Mouse (Mus musculus) MEL (cell line): ENCODE data around the gene Grm1. TPM values are rescaled to one million over a fixed set of nuclear protein-coding genes. Genes with fewer than 3 reads are reported as not detected.

Experiments used
- DNase-seq: peaks from one replicate; pipeline ENCODE4 v3.0.0; 2011; ENCODE audit warnings: low read depth, low spot score
- H3K27ac ChIP-seq: 2 replicates; pipeline ENCODE4 v1.5.1; 2012; ENCODE audit warnings: low read depth, mild to moderate bottlenecking, control low read depth, low read length, moderate library complexity; ENCODE audit not compliant: control insufficient read depth
- H3K27me3 ChIP-seq, 2 experiments: fragments of 150-350 bp in 1 of 2; sonication (generic) in 1 of 2; 2 replicates each; pipeline ENCODE4 v1.6.1; 2012; ENCODE audit warnings: low read length in 2 of 2, mild to moderate bottlenecking in 2 of 2, improper control_type of control experiment in 1 of 2, moderate library complexity in 1 of 2; ENCODE audit not compliant: insufficient read depth in 2 of 2, control insufficient read depth in 1 of 2
- H3K36me3 ChIP-seq, 2 experiments: 2 replicates each; pipeline ENCODE4 v1.6.1; 2012 to 2014; ENCODE audit warnings: low read length in 2 of 2, improper control_type of control experiment in 1 of 2, inconsistent platforms in 1 of 2, mild to moderate bottlenecking in 1 of 2; ENCODE audit not compliant: insufficient read depth in 2 of 2, control insufficient read depth in 1 of 2
- H3K4me1 ChIP-seq, 2 experiments: fragments of 150-350 bp in 1 of 2; sonication (generic) in 1 of 2; 2 replicates each; pipeline ENCODE4 v1.6.1; 2012; ENCODE audit warnings: low read length in 2 of 2, improper control_type of control experiment in 1 of 2, mild to moderate bottlenecking in 1 of 2; ENCODE audit not compliant: insufficient read depth in 2 of 2, control insufficient read depth in 1 of 2
- H3K4me3 ChIP-seq, 2 experiments: fragments of 150-350 bp in 1 of 2; sonication (generic) in 1 of 2; 2 replicates each; pipeline ENCODE4 v1.5.1; 2012; ENCODE audit warnings: low read depth in 2 of 2, low read length in 2 of 2, mild to moderate bottlenecking in 2 of 2, moderate library complexity in 2 of 2, control low read depth in 1 of 2, improper control_type of control experiment in 1 of 2; ENCODE audit not compliant: control insufficient read depth in 1 of 2, insufficient read depth in 1 of 2
- H3K79me2 ChIP-seq: 2 replicates; pipeline ENCODE4 v1.6.1; 2012; ENCODE audit warnings: mild to moderate bottlenecking, low read length, moderate library complexity; ENCODE audit not compliant: control insufficient read depth, poor library complexity, insufficient read depth
- H3K9ac ChIP-seq: 2 replicates; pipeline ENCODE4 v1.6.1; 2012; ENCODE audit warnings: low read depth, mild to moderate bottlenecking, control low read depth, low read length, moderate library complexity; ENCODE audit not compliant: control insufficient read depth, poor library complexity, severe bottlenecking
- H3K9me3 ChIP-seq: fragments of 150-350 bp; sonication (generic); replicated peaks from 2 replicates; pipeline ENCODE4 v1.6.1; 2012; ENCODE audit warnings: mild to moderate bottlenecking, low read length, improper control_type of control experiment, moderate library complexity; ENCODE audit not compliant: insufficient read depth
- BHLHE40 ChIP-seq: IDR thresholded peaks from 2 replicates; pipeline ENCODE4 v1.6.1; 2012; ENCODE audit warnings: low read depth, mild to moderate bottlenecking, inconsistent platforms, low read length, improper control_type of control experiment, borderline replicate concordance
- CHD1 ChIP-seq: IDR thresholded peaks from 2 replicates; pipeline ENCODE4 v1.6.1; 2012; ENCODE audit warnings: low read depth, mild to moderate bottlenecking, inconsistent platforms, low read length, improper control_type of control experiment
- E2F4 ChIP-seq: IDR thresholded peaks from 2 replicates; pipeline ENCODE4 v1.6.1; 2011; ENCODE audit warnings: low read depth, low read length, improper control_type of control experiment, borderline replicate concordance
- EP300 ChIP-seq, 2 experiments: IDR thresholded peaks; 2 replicates each; pipeline ENCODE4 v1.6.1; 2011; ENCODE audit warnings: improper control_type of control experiment in 2 of 2, low read length in 2 of 2, low read depth in 1 of 2, mild to moderate bottlenecking in 1 of 2
- ETS1 ChIP-seq: IDR thresholded peaks from 2 replicates; pipeline ENCODE4 v1.6.1; 2012; ENCODE audit warnings: low read depth, mild to moderate bottlenecking, inconsistent platforms, low read length, improper control_type of control experiment, moderate library complexity
- GABPA ChIP-seq: IDR thresholded peaks from 2 replicates; pipeline ENCODE4 v1.6.1; 2012; ENCODE audit warnings: low read depth, mild to moderate bottlenecking, inconsistent platforms, low read length, improper control_type of control experiment, moderate library complexity
- GATA1 ChIP-seq: IDR thresholded peaks from 2 replicates; pipeline ENCODE4 v1.6.1; 2011; ENCODE audit warnings: low read depth, low read length, improper control_type of control experiment
- HCFC1 ChIP-seq: IDR thresholded peaks from 2 replicates; pipeline ENCODE4 v1.6.1; 2012; ENCODE audit warnings: low read depth, mild to moderate bottlenecking, inconsistent platforms, low read length, improper control_type of control experiment, moderate library complexity
- JUND ChIP-seq: IDR thresholded peaks from 2 replicates; pipeline ENCODE4 v1.6.1; 2011; ENCODE audit warnings: low read depth, mild to moderate bottlenecking, improper control_type of control experiment, low read length
- KAT2A ChIP-seq: conservative IDR thresholded peaks from 2 replicates; pipeline ENCODE4 v1.6.1; 2012; ENCODE audit warnings: low read depth, low read length, improper control_type of control experiment, inconsistent platforms
- MAX ChIP-seq: IDR thresholded peaks from 2 replicates; pipeline ENCODE4 v1.6.1; 2011; ENCODE audit warnings: low read length, improper control_type of control experiment
- MAZ ChIP-seq: IDR thresholded peaks from 2 replicates; pipeline ENCODE4 v1.6.1; 2012; ENCODE audit warnings: low read depth, mild to moderate bottlenecking, inconsistent platforms, low read length, improper control_type of control experiment
- MEF2A ChIP-seq: IDR thresholded peaks from 2 replicates; pipeline ENCODE4 v1.6.1; 2014; ENCODE audit warnings: low read depth, mild to moderate bottlenecking, inconsistent platforms, low read length, improper control_type of control experiment; ENCODE audit not compliant: poor library complexity, insufficient replicate concordance, severe bottlenecking; ENCODE audit errors: extremely low read depth
- MXI1 ChIP-seq: IDR thresholded peaks from 2 replicates; pipeline ENCODE4 v1.6.1; 2011; ENCODE audit warnings: mild to moderate bottlenecking, low read depth, low read length, improper control_type of control experiment
- MYB ChIP-seq: IDR thresholded peaks from 2 replicates; pipeline ENCODE4 v1.6.1; 2011; ENCODE audit warnings: mild to moderate bottlenecking, low read depth, low read length, improper control_type of control experiment
- NELFE ChIP-seq: IDR thresholded peaks from 2 replicates; pipeline ENCODE4 v1.6.1; 2011; ENCODE audit warnings: low read depth, low read length, improper control_type of control experiment
- NRF1 ChIP-seq: IDR thresholded peaks from 2 replicates; pipeline ENCODE4 v1.6.1; 2014; ENCODE audit warnings: low read depth, mild to moderate bottlenecking, inconsistent platforms, low read length, improper control_type of control experiment, moderate library complexity; ENCODE audit not compliant: poor library complexity, insufficient read depth, severe bottlenecking
- POLR2A ChIP-seq, 2 experiments: IDR thresholded peaks; 2 replicates each; pipeline ENCODE4 v1.6.1; 2011 to 2012; ENCODE audit warnings: low read length in 2 of 2, mild to moderate bottlenecking in 2 of 2, control low read depth in 1 of 2, improper control_type of control experiment in 1 of 2, low read depth in 1 of 2, moderate library complexity in 1 of 2; ENCODE audit not compliant: control insufficient read depth in 1 of 2, insufficient read depth in 1 of 2, poor library complexity in 1 of 2
- POLR2AphosphoS2 ChIP-seq: IDR thresholded peaks from 2 replicates; pipeline ENCODE4 v1.6.1; 2011; ENCODE audit warnings: low read length, improper control_type of control experiment
- RCOR1 ChIP-seq: IDR thresholded peaks from 2 replicates; pipeline ENCODE4 v1.6.1; 2012; ENCODE audit warnings: low read depth, mild to moderate bottlenecking, inconsistent platforms, low read length, improper control_type of control experiment
- SMC3 ChIP-seq: IDR thresholded peaks from 2 replicates; pipeline ENCODE4 v1.6.1; 2011; ENCODE audit warnings: low read depth, low read length, improper control_type of control experiment
- UBTF ChIP-seq: IDR thresholded peaks from 2 replicates; pipeline ENCODE4 v1.6.1; 2012; ENCODE audit warnings: low read depth, mild to moderate bottlenecking, inconsistent platforms, low read length, improper control_type of control experiment, moderate library complexity, borderline replicate concordance; ENCODE audit not compliant: insufficient read depth
- ZKSCAN1 ChIP-seq: IDR thresholded peaks from 2 replicates; pipeline ENCODE4 v1.6.1; 2012; ENCODE audit warnings: low read depth, mild to moderate bottlenecking, inconsistent platforms, low read length, improper control_type of control experiment, moderate library complexity
- polyA plus RNA-seq, 2 experiments: library from polyadenylated mRNA; stranded (reverse) in 1 of 2; unstranded in 1 of 2; fragments of >175 nt in 1 of 2; fragments of >200 nt in 1 of 2; gene quantifications; 2 replicates each; pipeline versions ENCODE4 v1.2.1 to v1.2.4; 2012; ENCODE audit warnings: low replicate concordance in 2 of 2, low read depth in 1 of 2; ENCODE audit not compliant: insufficient read length in 2 of 2, insufficient read depth in 1 of 2, missing spikeins in 1 of 2
- total RNA-seq: library from RNA; depleted of rRNA; stranded (reverse); fragments of 300-350 nt; gene quantifications from 2 replicates; pipeline ENCODE4 v1.2.3, GENCODE M21; 2012

Grm1 gene
- total and polyA plus RNA-seq, 3 experiments = not detected

DNA sequence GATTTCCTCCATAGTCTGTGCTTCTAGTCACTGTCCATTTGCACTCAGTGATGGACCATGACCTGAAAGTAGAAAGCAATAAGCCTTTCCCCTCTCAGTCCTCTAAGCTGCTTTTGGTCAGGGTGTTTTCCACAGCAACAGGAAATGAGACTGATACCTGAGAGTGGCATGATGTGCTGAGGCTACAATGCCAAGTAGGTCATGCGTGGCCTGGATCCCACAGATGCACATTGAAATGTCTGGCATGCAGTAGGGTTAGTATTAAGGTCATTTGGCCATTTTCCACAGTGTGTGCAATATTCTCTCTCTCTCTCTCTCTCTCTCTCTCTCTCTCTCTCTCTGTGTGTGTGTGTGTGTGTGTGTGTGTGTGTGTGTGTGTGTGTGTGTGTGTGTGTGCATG, 254.8 kb downstream of the Grm1 start:
- TF ChIP-seq JUND (no peak), MEF2A (no peak), KAT2A (no peak), EP300 (IDR thresholded peaks at IDR 0.05; ENCODE audit: low read depth in 1 of 2, low read length in 2 of 2) (no peak), NELFE (no peak), GATA1 (no peak), MAZ (no peak), MYB (no peak), MXI1 (no peak), HCFC1 (no peak), RCOR1 (no peak), ZKSCAN1 (no peak), POLR2A (IDR thresholded peaks at IDR 0.05; ENCODE audit: control insufficient read depth in 1 of 2, insufficient read depth in 1 of 2, low read depth in 1 of 2, low read length in 2 of 2, poor library complexity in 1 of 2) (no peak), ETS1 (no peak)
- TF ChIP-seq, all 39 proteins: peak for 0
- H3K79me2 ChIP-seq = no peaks in the 10 kb centered on the region
- H3K4me1 ChIP-seq = no peaks in the 10 kb centered on the region
- H3K27me3 ChIP-seq = no peaks in the 10 kb centered on the region
- H3K27ac ChIP-seq = no peak overlapping the region
- no peak overlapping the region for H3K9ac ChIP-seq
- no peaks in the 10 kb centered on the region for H3K9me3 ChIP-seq
- no peak for DNase-seq
- no peak overlapping the region for H3K4me3 ChIP-seq
- no peaks in the 10 kb centered on the region for H3K36me3 ChIP-seq

DNA sequence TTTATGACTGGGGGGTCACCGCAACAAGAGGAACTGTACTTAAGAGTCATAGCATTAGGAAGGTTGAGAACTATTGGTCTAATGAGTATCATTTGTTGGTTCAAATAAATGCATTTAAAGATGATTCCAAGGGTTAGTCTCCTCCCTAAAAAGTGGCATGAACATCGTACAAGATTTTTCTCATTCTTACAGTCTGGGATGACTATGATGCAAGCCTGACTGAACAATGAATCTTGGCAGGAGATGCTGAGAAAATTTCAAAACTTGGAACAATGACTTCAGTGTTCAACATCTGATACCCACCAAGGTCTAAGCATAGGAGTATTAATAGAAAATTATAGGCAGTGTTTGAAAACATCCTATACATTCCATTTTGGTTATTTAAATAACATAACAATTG, 264.1 kb downstream of the Grm1 start:
- peaks cover 0 to 2% of the 10 kb centered on the region in 2 experiments; a peak in 1 of 4 replicates for H3K4me1 ChIP-seq
- H3K9me3 ChIP-seq = no peaks in the 10 kb centered on the region
- no peak overlapping the region for H3K27ac ChIP-seq
- H3K79me2 ChIP-seq = no peaks in the 10 kb centered on the region
- H3K9ac ChIP-seq = no peak overlapping the region
- no peak for DNase-seq
- no peak for TF ChIP-seq RCOR1
- TF ChIP-seq UBTF = no peak
- no peak for TF ChIP-seq E2F4
- TF ChIP-seq SMC3 = no peak
- no peak for TF ChIP-seq BHLHE40
- no peak for TF ChIP-seq GABPA
- no peak for TF ChIP-seq MAX
- no peak for TF ChIP-seq CHD1
- TF ChIP-seq POLR2AphosphoS2 = no peak
- no peak for TF ChIP-seq ETS1
- no peak for TF ChIP-seq NRF1
- TF ChIP-seq POLR2A (IDR thresholded peaks at IDR 0.05; ENCODE audit: control insufficient read depth in 1 of 2, insufficient read depth in 1 of 2, low read depth in 1 of 2, low read length in 2 of 2, poor library complexity in 1 of 2) = no peak
- TF ChIP-seq, all 39 proteins: peak for 0
- Histone ChIP-seq H3K36me3 (no peaks in the 10 kb centered on the region), H3K27me3 (no peaks in the 10 kb centered on the region; a peak in 3 of 4 replicates), H3K4me3 (no peak overlapping the region)
